Comparison of ENCODE assay signal across 9 mouse cellular contexts in genomic region chr15:27935772-27936746, GRCm38 (mm10).
DNase-seq lines count a peak whose midpoint lies in the region; ATAC-seq lines count a peak whose summit lies in the region.
"Had no signal": no experiment of that assay in that cellular context is flagged by ENCODE, and none has a peak within 500 bp of the region (broad histone marks: within the 10 kb centered on the region; RNA-seq: fewer than 3 reads in every experiment).

No protein-coding gene starts in this region.

- peak overlapping the region; percentile 68 for H3K4me2 ChIP-seq in forebrain, embryonic 12.5 days
- no peak overlapping the region for H3K4me2 ChIP-seq in limb, embryonic 13.5 days (replicated peaks)

- H3K4me1 ChIP-seq in forebrain, embryonic 12.5 days: peaks cover 55% of the 10 kb centered on the region
- peaks cover 51% of the 10 kb centered on the region for H3K4me1 ChIP-seq in limb, embryonic 13.5 days

- no peak overlapping the region for H3K4me3 ChIP-seq in forebrain, embryonic 12.5 days (replicated peaks)
- no peak overlapping the region for H3K4me3 ChIP-seq in limb, embryonic 13.5 days
- H3K4me3 ChIP-seq: stomach, embryonic 15.5 days had no signal

- DNase-seq in 3134 (ENCODE audit: extremely low read depth, insufficient read length, low spot score) (peak; percentile 70), NIH3T3 (ENCODE audit: low read depth) (peak; percentile 80)
- DNase-seq in adrenal gland, postnatal 4 days (ENCODE audit: low spot score in 2 of 2): no peak
- DNase-seq in left cerebral cortex, adult 18-20 months (ENCODE audit: low spot score in 2 of 2): no peak
- DNase-seq in right cerebral cortex, postnatal 14 days: no peak
- DNase-seq in spleen, adult 12 weeks (ENCODE audit: low spot score): no peak

- no peak for ATAC-seq in forebrain, embryonic 12.5 days (ENCODE audit: low FRiP score)
- no peak for ATAC-seq in limb, embryonic 13.5 days (ENCODE audit: low FRiP score, low read depth)

- H3K36me3 ChIP-seq in forebrain, embryonic 12.5 days (replicated peaks): no peaks in the 10 kb centered on the region
- H3K36me3 ChIP-seq in limb, embryonic 13.5 days: no peaks in the 10 kb centered on the region
- H3K36me3 ChIP-seq: stomach, embryonic 15.5 days had no signal

- no peaks in the 10 kb centered on the region for H3K27me3 ChIP-seq in forebrain, embryonic 12.5 days
- H3K27me3 ChIP-seq in limb, embryonic 13.5 days: peaks cover 6% of the 10 kb centered on the region; the same call in 1 of the 2 replicates
- H3K27me3 ChIP-seq: stomach, embryonic 15.5 days had no signal

- 78% methylated on average over 12 of the region's 12 CpGs for WGBS in forebrain, embryonic 12.5 days
- 41% methylated on average over 12 of the region's 12 CpGs for WGBS in limb, embryonic 13.5 days

- H3K9ac ChIP-seq in forebrain, embryonic 12.5 days: no peak overlapping the region
- no peak overlapping the region for H3K9ac ChIP-seq in limb, embryonic 13.5 days
- H3K9ac ChIP-seq: stomach, embryonic 15.5 days had no signal

- H3K9me3 ChIP-seq in forebrain, embryonic 12.5 days: no peaks in the 10 kb centered on the region
- no peaks in the 10 kb centered on the region for H3K9me3 ChIP-seq in limb, embryonic 13.5 days
- H3K9me3 ChIP-seq: stomach, embryonic 15.5 days had no signal

- H3K27ac ChIP-seq in forebrain, embryonic 12.5 days: peak overlapping the region; percentile 94
- H3K27ac ChIP-seq in limb, embryonic 13.5 days: peak overlapping the region; percentile 15; the same call in 1 of the 2 replicates

Comparison
In these comparisons a context has a peak if more than half of its experiments do, and no peak if none do; other contexts are left out.
1. DNase-seq: peak in 3134 (single experiment) and NIH3T3 (single experiment); none in adrenal gland, postnatal 4 days (0 of 2), left cerebral cortex, adult 18-20 months (0 of 2), right cerebral cortex, postnatal 14 days (single experiment) and spleen, adult 12 weeks (single experiment).